Mouse (Mus musculus): ENCODE data around the gene Tmed6. TPM values are rescaled to one million over a fixed set of nuclear protein-coding genes. Genes with fewer than 3 reads are reported as not detected.
A peak's percentile ranks its signal among the peaks of the same experiment; 100 is the strongest.

Tmed6 gene
- polyA plus RNA-seq, 1 experiment from 2014 or later: not detected

- no peak overlapping the region for H3K4me2 ChIP-seq (replicated peaks)
- WGBS: 82% methylated on average over 2 of the region's 2 CpGs
Measured at GRCm38 (mm10) chr8:107100635-107101034, 35.2 kb upstream of the Tmed6 start.

GRCm38 (mm10) chr8:107096366-107097036 lies 31.1 kb upstream of the Tmed6 start, which contains the start of gene Terf2:
Gene Terf2 (minus strand): TSS chr8:107096547.
- Histone ChIP-seq H3K27ac (replicated peaks) (peak within 1 kb of the TSS; percentile 89), H3K4me2 (replicated peaks) (peak within 1 kb of the TSS; percentile 56), H3K4me3 (peak within 1 kb of the TSS; percentile 86), H3K36me3 (peaks cover 22% of the 10 kb centered on the region; the same call in 1 of the 2 replicates), H3K9me3 (no peaks in the 10 kb centered on the region), H3K27me3 (no peaks in the 10 kb centered on the region), H3K9ac (replicated peaks) (peak within 1 kb of the TSS; percentile 88), H3K4me1 (peaks cover 20% of the 10 kb centered on the region)
- WGBS: 4% methylated on average over 39 of the region's 39 CpGs
- peak; percentile 98 for ATAC-seq (ENCODE audit: low FRiP score, low read depth)

More at GRCm38 (mm10) chr8:107100635-107101034, 35.2 kb upstream of the Tmed6 start:
- H3K4me3 ChIP-seq: no peak overlapping the region
- no peak for ATAC-seq (ENCODE audit: low FRiP score, low read depth)
- H3K4me1 ChIP-seq: 0 out of 2 replicates have a peak, but pooled peaks cover 3% of the 10 kb centered on the region
- no peaks in the 10 kb centered on the region for H3K9me3 ChIP-seq
- no peaks in the 10 kb centered on the region for H3K27me3 ChIP-seq
- H3K9ac ChIP-seq (replicated peaks): no peak overlapping the region
- H3K36me3 ChIP-seq: no peaks in the 10 kb centered on the region
- H3K27ac ChIP-seq (replicated peaks): no peak overlapping the region

- Histone ChIP-seq H3K9me3 (no peaks in the 10 kb centered on the region), H3K4me1 (peaks cover 20% of the 10 kb centered on the region), H3K27ac (replicated peaks) (peak overlapping the region; percentile 89), H3K36me3 (peaks cover 28% of the 10 kb centered on the region; the same call in 1 of the 2 replicates), H3K4me3 (peak overlapping the region; percentile 86), H3K27me3 (no peaks in the 10 kb centered on the region), H3K9ac (replicated peaks) (peak overlapping the region; percentile 88), H3K4me2 (replicated peaks) (peak overlapping the region; percentile 56)
- WGBS: under 1% methylated on average over 53 of the region's 53 CpGs
- no peak; the same call in 1 of the 2 replicates for ATAC-seq (ENCODE audit: low FRiP score, low read depth)
Measured at GRCm38 (mm10) chr8:107095717-107096365, 30.4 kb upstream of the Tmed6 start.

- no peak overlapping the region for H3K9ac ChIP-seq (replicated peaks)
- no peak for ATAC-seq (ENCODE audit: low FRiP score, low read depth)
- H3K27ac ChIP-seq (replicated peaks): no peak overlapping the region
- WGBS: 95% methylated on average over 7 of the region's 7 CpGs
- H3K4me2 ChIP-seq (replicated peaks): no peak overlapping the region
- H3K4me1 ChIP-seq: peaks cover 17% of the 10 kb centered on the region
- H3K36me3 ChIP-seq: peaks cover 74% of the 10 kb centered on the region
- H3K27me3 ChIP-seq: no peaks in the 10 kb centered on the region
- H3K9me3 ChIP-seq: no peaks in the 10 kb centered on the region
- no peak overlapping the region for H3K4me3 ChIP-seq
Measured at GRCm38 (mm10) chr8:107090531-107090930, 25.1 kb upstream of the Tmed6 start.

GRCm38 (mm10) chr8:107088526-107089063 lies 23.2 kb upstream of the Tmed6 start:
- H3K36me3 ChIP-seq: peaks cover 78% of the 10 kb centered on the region
- no peak overlapping the region for H3K4me3 ChIP-seq
- H3K27me3 ChIP-seq: no peaks in the 10 kb centered on the region
- no peaks in the 10 kb centered on the region for H3K4me1 ChIP-seq
- H3K9me3 ChIP-seq: no peaks in the 10 kb centered on the region
- WGBS: 92% methylated on average over 5 of the region's 5 CpGs
- H3K9ac ChIP-seq (replicated peaks): no peak overlapping the region
- no peak for ATAC-seq (ENCODE audit: low FRiP score, low read depth)
- H3K4me2 ChIP-seq (replicated peaks): no peak overlapping the region
- no peak overlapping the region for H3K27ac ChIP-seq (replicated peaks)

GRCm38 (mm10) chr8:107086018-107086417 lies 20.6 kb upstream of the Tmed6 start:
- H3K27me3 ChIP-seq: no peaks in the 10 kb centered on the region
- no peaks in the 10 kb centered on the region for H3K9me3 ChIP-seq
- no peak overlapping the region for H3K9ac ChIP-seq (replicated peaks)
- no peak overlapping the region for H3K4me2 ChIP-seq (replicated peaks)
- ATAC-seq (ENCODE audit: low FRiP score, low read depth): no peak
- no peak overlapping the region for H3K4me3 ChIP-seq
- 98% methylated on average over 5 of the region's 5 CpGs for WGBS
- no peak overlapping the region for H3K27ac ChIP-seq (replicated peaks)
- peaks cover 74% of the 10 kb centered on the region for H3K36me3 ChIP-seq
- no peaks in the 10 kb centered on the region for H3K4me1 ChIP-seq

DNA sequence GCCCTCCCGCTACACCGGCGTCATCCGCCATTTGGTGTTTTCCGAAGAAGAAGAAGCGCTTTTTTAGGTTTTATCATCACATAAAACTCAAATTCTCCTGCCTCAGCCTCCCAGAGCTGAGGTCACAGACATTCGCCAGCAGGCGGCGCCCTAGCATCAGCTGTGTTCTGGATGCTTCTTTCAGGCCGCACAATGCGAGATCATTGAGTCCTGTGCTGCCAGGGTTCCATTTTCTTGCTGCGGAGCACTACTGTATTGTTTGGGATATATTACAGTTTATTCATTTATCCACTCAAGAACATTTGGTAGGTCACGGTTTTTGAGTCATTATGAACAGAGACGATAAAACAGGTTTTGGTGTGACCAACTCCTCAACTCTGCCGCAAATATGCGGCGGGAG lies 19.9 kb upstream of the Tmed6 start:
- ATAC-seq (ENCODE audit: low FRiP score, low read depth): no peak
- Histone ChIP-seq H3K4me3 (no peak overlapping the region), H3K4me2 (replicated peaks) (no peak overlapping the region), H3K27me3 (no peaks in the 10 kb centered on the region), H3K4me1 (no peaks in the 10 kb centered on the region), H3K9ac (replicated peaks) (no peak overlapping the region), H3K36me3 (peaks cover 74% of the 10 kb centered on the region), H3K27ac (replicated peaks) (no peak overlapping the region), H3K9me3 (no peaks in the 10 kb centered on the region)
- WGBS: 97% methylated on average over 17 of the region's 17 CpGs

DNA sequence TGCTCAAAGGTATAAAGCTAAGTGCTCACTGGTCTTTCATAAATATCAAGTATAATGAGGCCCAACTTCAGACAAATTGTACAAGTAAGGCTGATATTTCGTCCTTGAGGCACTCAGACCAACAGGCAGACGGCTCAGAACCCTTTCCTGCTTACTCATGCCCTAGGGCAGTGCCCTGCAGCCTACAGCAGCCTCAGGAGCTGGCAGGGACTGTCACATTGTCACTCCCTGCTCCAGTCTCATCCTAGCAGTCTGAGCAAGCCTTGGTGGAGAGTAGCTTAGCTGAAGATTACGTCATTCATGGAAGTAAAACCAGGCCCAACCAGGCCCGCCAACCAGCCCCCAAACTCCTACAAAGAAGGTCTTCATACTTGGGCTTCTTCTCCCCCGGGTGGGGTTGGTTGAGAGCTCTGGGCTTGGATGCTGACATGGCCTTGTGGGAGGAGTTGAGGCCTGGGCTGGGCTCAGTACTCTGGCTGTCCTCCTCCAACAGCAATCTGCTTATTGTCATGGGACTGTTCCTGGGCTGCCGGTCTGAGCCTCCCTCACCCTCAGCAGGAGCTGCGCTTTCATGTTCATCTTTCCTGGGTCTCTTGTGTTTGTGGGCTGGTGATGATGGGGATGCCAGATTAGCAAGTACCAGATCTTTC lies 10.9 kb upstream of the Tmed6 start:
- WGBS: 90% methylated on average over 7 of the region's 7 CpGs
- H3K4me3 ChIP-seq: no peak overlapping the region
- no peak overlapping the region for H3K9ac ChIP-seq (replicated peaks)
- H3K27ac ChIP-seq (replicated peaks): no peak overlapping the region
- H3K4me2 ChIP-seq (replicated peaks): no peak overlapping the region
- H3K4me1 ChIP-seq: no peaks in the 10 kb centered on the region
- H3K27me3 ChIP-seq: no peaks in the 10 kb centered on the region
- H3K36me3 ChIP-seq: peaks cover 91% of the 10 kb centered on the region
- no peak for ATAC-seq (ENCODE audit: low FRiP score, low read depth)
- no peaks in the 10 kb centered on the region for H3K9me3 ChIP-seq

GRCm38 (mm10) chr8:107074128-107074527 lies 8.7 kb upstream of the Tmed6 start:
- Histone ChIP-seq H3K9ac (replicated peaks) (no peak overlapping the region), H3K36me3 (peaks cover 86% of the 10 kb centered on the region), H3K27me3 (no peaks in the 10 kb centered on the region), H3K4me1 (no peaks in the 10 kb centered on the region), H3K4me2 (replicated peaks) (no peak overlapping the region), H3K4me3 (no peak overlapping the region), H3K27ac (replicated peaks) (no peak overlapping the region), H3K9me3 (no peaks in the 10 kb centered on the region)
- WGBS: 96% methylated on average over 1 of the region's 1 CpGs
- no peak for ATAC-seq (ENCODE audit: low FRiP score, low read depth)

DNA sequence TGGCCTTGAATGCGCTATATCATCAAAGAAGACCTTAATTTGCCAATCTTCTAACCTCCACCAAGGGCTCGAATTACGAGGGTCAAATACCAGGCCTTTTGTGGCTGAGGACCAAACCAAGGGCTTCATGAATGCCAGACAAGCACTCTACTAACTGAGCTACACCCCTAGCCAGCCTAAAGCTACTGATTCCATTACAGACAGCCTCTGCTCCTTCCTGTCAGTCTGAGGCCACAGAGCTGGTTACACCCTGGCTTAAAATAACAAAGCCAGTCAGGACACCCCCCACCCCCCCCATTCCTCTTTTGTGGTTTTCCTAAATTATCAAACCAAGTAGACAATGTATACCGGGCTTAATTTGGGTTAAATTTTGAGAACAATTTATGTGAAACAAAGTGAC lies 8.3 kb upstream of the Tmed6 start:
- H3K9ac ChIP-seq (replicated peaks): no peak overlapping the region
- H3K4me2 ChIP-seq (replicated peaks): no peak overlapping the region
- no peak overlapping the region for H3K27ac ChIP-seq (replicated peaks)
- H3K27me3 ChIP-seq: no peaks in the 10 kb centered on the region
- no peaks in the 10 kb centered on the region for H3K4me1 ChIP-seq
- no peak for ATAC-seq (ENCODE audit: low FRiP score, low read depth)
- no peaks in the 10 kb centered on the region for H3K9me3 ChIP-seq
- no peak overlapping the region for H3K4me3 ChIP-seq
- WGBS: 90% methylated on average over 4 of the region's 4 CpGs
- H3K36me3 ChIP-seq: peaks cover 86% of the 10 kb centered on the region

DNA sequence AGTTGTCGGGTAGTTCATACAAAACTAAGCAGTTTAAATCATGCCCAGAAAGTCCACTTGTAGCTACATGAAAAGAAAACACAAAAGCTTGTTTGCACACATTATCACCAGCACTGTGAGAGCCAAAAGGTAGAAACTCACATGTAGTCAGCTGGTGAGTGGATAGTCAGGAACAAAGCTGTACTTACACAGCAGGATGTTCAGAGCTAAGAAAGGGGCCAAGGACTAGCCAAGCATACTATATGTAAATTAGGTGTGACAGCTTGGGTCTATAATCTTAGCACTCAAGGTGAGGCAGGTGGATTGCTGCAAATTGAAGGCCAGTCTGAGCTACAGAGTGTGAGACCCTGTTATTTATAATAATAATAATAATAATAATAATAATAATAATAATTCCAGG lies 2.8 kb downstream of the Tmed6 start:
- H3K27me3 ChIP-seq: no peaks in the 10 kb centered on the region
- peaks cover 16% of the 10 kb centered on the region for H3K36me3 ChIP-seq
- H3K4me3 ChIP-seq: no peak overlapping the region
- 88% methylated on average over 1 of the region's 1 CpGs for WGBS
- H3K27ac ChIP-seq (replicated peaks): no peak overlapping the region
- H3K4me2 ChIP-seq (replicated peaks): no peak overlapping the region
- H3K9ac ChIP-seq (replicated peaks): no peak overlapping the region
- no peaks in the 10 kb centered on the region for H3K9me3 ChIP-seq
- no peak for ATAC-seq (ENCODE audit: low FRiP score, low read depth)
- peaks cover 3% of the 10 kb centered on the region for H3K4me1 ChIP-seq

DNA sequence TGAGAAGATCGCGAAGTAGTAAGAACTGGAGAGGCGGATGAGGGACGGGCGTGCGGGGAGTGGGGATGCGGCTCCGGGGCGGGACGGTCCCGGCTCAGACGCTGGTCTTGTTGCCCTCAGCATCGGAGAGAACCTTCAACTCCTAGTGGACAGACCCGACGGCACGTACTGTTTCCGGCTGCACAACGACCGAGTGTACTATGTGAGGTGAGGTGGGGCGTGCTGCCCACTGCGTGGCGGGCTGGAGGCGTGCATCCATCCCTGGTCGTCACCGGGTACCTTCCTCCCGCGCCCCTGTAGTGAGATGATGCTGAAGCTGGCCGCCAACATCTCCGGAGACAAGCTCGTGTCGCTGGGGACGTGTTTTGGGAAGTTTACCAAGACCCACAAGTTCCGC lies 8.5 kb downstream of the Tmed6 start:
- peak; percentile 79 for ATAC-seq (ENCODE audit: low FRiP score, low read depth)
- Histone ChIP-seq H3K36me3 (peaks cover 38% of the 10 kb centered on the region), H3K27me3 (no peaks in the 10 kb centered on the region), H3K4me2 (replicated peaks) (peak overlapping the region; percentile 97), H3K9ac (replicated peaks) (peak overlapping the region; percentile 82), H3K27ac (replicated peaks) (peak overlapping the region; percentile 49; the same call in 1 of the 2 replicates), H3K9me3 (no peaks in the 10 kb centered on the region), H3K4me3 (peak overlapping the region; percentile 99), H3K4me1 (peaks cover 20% of the 10 kb centered on the region)
- 1% methylated on average over 33 of the region's 33 CpGs for WGBS

All from midbrain, embryonic 12.5 days (tissue).